Mouse (Mus musculus) thymus, adult 18-20 months (tissue): ENCODE results near the gene Ncoa3.

Source experiments
- DNase-seq, 2 experiments: peaks; one replicate each; pipeline ENCODE4 v3.0.0; 2022; ENCODE audit warnings: mixed read lengths in 2 of 2

Ncoa3 gene

DNA sequence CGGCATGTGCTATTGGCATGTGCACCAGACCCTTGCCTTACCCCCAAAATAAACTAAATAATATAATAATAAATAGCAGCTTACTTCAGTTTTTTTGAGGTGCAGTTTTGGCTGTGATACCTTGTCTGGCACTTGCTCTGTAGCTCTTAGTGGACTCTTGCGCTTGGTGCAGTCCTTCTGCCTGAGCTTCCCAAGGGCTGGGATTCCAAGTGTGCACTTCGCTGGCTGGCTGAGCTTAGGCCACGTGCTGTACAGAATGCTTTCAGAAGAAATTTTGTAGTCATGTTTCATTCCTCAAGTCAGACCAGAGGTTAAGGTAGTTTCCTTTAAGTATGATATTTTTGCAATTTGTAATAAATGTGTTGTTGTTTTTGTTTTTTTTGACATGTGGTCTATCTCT lies 47.2 kb downstream of the Ncoa3 start:
- DNase-seq: no peak

DNA sequence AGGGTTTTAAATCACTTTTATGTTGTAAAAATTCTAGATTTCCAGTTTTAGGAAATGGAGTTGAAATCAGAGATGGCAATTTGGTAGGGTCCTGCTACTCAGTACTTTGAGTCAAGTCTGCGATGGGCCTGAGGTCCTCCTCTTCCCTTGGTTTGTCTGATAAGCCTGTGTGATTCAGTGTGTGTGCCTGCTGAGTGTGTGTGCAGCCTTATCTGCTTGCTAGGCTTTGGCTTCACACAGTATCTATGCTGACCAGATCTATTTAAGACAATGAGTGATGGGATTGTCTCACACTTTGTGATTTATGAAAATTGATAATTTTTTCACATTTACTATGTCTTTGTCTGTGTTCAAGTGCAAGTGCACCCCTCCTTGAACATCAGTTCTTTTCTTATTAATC lies 50.1 kb downstream of the Ncoa3 start:
- DNase-seq: no peak

DNA sequence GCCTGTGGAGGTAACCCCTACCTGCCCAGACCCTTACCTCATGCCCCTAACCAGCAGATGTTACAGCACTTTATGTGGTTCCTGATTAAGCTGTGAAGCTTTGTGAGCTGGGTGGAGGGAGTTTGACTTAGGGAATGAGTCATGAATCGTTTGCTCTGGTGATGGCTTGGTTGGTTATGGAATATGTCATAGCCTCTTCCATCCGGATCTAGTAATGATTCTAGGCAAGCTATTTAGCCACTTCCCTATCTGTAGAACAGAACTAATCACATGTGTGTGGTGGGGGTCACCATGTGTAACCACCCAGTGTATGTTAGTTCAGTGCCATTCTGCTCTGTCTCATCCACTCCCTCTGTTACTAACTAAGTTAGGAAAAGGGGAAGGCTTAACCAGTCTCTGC lies 52.6 kb downstream of the Ncoa3 start:
- no peak for DNase-seq

DNA sequence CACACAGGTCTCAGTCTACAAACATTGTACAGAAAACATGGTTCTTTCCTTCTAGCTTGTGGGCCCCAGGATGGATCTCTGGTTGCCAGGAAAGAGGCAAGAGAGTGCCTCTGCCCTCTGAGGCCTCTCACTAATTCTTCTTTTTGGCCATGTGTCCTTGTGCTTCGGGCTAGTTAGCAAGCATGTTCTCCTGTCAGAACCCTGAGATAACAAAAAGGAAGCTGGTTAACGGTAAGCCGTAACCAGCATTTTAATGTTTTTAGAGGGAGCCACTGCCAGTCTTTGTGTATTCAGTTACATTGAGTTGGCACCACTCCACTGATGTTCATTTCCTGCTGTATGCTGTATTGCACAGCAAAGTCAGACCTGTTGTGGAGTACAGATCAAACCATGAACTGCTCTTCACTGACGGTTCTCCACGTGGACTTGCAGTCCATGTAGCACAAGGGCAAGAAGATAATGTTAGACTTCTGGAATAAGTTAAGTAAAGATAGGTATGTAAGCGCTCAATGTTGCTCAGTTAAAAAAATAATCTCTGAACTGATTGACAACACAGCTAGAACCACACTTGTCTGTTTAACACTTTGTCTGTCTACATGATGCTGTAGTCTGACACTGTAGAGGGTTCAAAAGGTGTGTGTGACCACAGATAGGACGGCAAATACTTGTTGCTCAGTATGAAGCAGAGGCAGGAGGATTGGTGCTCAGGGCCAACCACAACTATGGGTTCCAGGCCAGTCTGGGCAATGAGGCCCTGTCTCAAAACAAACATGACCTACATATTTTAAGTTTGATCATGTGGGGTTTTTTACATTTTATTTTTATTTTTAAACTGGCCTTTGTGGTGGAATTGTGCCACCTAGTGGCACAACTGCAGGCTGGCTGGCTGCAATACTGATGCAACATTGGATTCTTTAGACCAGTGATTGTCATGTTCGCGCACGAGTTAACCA lies 53.4 kb downstream of the Ncoa3 start:
- DNase-seq: no peak

DNA sequence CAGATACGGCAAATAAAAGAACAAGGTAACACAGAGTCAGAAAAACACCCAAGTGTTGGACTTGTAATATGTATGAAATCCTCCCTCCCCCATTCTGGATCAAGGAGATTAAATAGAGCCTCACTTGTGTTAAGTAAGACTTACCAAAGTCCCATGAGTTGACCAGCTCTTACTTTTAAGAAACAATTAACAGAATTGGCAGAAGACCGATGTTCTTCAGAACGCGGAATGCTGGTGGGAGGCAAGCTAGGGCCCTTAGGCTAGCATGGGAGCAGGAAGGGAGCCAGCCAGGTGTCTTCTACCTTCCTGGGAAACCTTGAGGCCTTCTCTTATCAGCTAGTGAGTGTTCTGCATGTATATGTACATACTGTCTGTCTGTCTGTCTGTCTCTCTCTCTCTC lies 55.5 kb downstream of the Ncoa3 start:
- DNase-seq: no peak

DNA sequence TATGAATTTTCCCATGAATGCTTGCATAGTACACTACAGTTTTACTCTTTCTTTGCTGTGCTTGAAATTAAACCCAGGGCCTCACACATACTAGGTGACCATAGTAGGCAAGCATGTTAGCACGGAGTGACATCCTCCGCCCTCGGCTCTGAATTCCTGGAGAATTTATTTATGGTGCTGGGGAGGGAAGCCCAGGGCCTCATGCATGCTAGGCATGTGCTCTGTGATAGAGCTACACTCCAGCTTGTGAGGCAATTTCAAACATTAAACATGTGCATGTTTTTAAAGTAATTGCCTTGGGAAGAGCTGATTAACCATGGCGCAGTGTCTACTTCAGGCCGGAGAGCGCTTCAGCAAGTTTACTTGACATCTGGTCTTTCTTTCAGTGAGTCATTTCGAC lies 56.4 kb downstream of the Ncoa3 start:
- DNase-seq: no peak

DNA sequence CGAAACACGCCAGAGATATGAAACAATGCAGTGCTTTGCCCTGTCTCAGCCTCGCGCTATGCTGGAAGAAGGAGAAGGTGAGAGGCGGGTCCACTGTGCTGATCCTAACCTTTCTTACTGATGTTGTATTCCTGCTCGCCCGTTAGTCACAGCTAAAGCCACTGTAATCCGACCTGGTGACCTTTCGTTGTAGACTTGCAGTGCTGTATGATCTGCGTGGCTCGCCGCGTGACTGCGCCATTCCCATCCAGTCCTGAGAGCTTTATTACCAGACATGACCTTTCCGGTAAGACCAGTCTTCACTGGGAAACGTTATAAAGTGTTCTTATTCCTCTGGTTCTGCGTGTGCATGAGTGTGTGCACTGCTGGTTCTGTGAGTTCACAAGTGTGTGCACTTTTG lies 59.0 kb downstream of the Ncoa3 start:
- DNase-seq: no peak

DNA sequence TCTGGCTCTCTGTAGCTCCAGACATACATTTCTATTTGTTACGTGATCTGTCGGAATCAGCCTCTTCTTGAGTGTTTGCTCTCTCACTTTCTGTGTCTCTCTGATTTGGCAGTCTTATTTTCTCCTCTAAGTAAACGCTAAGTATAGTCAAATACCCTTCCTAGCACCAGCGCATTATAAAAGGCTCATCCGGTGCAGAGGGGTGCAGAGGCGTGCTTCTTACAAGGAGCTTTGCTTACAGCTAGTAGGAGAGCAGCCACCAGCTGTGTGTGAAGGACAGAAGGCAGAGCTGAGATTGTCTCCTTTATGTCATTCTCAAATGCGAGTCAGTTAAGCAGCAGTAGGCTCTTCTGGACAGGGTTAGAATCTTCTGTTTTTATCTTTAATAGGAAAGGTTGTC lies 59.5 kb downstream of the Ncoa3 start:
- no peak for DNase-seq

DNA sequence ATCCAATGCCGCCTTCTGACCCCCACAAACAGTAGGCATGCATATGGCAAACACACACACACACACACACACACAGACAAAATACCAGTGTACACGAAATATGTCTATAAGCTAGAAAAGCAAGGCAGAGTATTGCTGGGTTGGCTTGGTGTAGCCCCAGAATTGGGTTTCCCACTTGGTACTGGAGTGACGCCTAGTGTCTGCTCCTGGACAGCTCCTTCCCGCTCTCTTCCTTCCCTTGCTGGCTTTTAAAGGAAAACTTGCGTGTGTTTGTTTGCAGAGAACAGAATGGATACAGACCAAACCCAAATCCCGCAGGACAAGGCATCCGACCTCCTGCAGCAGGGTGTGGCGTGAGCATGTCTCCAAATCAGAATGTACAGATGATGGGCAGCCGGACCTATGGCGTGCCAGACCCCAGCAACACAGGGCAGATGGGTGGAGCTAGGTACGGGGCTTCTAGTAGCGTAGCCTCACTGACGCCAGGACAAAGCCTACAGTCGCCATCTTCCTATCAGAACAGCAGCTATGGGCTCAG lies 61.6 kb downstream of the Ncoa3 start:
- no peak for DNase-seq

DNA sequence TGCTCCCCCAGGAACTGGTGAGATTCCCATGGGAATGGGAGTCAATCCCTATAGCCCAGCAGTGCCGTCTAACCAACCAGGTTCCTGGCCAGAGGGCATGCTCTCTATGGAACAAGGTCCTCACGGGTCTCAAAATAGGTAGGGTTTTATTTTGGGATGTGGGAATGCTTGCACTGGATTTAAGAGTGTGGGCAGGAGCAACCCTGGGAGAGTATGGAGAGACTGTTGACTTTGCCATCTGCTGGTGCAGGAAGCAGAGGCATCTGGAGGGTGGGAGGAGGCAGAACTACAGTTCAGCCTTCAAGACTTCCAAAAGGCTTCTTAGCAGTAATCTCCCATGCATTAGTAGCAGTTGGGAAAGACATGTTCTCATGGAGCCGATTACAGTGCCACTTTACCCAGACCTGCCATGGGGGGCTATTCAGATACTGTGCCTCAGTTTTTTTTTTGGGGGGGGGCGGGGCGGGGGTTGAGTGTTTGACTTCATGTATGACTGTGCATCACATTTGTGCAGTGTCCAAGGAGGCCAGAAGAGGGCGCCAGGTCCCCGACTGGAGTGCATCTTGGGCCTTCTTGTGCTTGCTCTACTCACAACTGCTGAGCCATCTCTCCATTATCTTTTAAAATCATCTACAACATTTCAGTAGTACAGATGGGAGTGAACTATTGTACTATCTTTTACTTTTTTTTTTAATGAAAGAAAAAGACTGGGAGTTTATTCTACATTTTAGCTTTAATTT lies 67.4 kb downstream of the Ncoa3 start:
- DNase-seq: no peak

DNA sequence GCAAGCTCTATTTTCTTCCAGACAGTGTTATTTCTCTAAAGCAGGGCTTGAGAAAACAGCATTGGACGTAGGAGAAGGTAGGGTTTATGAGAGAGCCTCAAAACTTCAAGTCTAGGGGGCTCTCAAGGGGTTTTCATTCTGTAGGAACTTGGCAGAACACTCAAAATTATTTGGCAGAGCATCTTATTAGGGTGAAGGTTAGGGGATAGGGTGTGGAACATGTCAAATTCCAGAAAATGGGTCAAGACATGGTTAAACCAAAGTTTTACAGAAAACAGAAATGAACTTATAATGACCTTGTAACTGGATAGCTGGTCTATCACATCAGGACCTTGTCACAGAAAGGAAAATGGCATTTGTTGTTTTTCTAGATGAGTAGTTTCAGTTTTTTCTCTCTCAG lies 69.6 kb downstream of the Ncoa3 start:
- no peak for DNase-seq

DNA sequence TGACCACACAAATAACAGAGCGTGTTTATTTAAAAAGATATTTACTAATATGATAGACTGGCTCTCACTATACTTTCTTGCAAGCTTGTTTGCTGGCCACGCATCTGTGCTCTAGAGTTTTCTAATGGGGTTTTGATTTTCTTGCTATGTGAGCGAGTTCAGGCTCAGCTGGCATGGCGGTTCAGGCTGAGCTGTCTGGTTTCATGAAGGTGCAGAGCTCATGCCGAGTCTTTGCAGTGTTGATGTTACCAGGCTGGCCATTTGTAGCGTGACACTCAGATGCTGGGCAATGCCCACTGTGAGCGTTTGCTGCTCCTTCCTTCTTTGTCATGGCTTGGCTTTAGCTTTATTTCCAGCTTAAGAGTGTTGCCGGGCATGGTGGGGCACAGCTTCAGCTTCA lies 70.0 kb downstream of the Ncoa3 start:
- no peak for DNase-seq

DNA sequence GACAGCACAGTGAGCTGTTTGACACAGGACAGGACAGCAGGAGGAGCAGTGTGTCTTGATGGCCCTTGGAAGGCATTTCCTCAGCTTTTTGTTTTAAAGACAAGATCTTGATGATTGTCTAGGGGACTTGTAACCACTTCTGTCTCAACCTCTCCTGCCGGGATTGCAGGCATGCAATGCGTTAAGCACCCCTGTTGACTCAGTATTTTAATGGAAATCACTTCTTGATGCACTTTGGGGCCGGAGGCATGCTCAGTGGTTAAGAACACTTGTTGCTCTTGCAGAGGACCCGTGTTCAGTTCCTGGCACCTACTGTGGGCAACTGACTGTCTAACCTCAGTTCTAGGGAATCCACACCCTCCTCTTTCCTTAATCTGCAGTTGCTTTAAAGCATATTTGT lies 74.0 kb downstream of the Ncoa3 start:
- no peak for DNase-seq

DNA sequence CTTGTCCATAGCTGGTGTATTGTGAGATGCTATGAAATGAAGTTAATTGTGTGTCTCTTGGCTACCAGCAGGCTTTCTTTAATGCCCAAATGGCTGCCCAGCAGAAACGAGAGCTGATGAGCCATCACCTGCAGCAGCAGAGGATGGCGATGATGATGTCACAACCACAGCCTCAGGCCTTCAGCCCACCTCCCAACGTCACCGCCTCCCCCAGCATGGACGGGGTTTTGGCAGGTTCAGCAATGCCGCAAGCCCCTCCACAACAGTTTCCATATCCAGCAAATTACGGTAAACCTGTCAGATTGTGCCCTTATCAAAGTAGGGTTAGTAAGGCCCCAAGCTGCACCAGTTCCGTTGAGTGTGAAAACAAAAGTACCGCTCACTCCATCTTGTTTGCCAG lies 75.8 kb downstream of the Ncoa3 start:
- DNase-seq: no peak

DNA sequence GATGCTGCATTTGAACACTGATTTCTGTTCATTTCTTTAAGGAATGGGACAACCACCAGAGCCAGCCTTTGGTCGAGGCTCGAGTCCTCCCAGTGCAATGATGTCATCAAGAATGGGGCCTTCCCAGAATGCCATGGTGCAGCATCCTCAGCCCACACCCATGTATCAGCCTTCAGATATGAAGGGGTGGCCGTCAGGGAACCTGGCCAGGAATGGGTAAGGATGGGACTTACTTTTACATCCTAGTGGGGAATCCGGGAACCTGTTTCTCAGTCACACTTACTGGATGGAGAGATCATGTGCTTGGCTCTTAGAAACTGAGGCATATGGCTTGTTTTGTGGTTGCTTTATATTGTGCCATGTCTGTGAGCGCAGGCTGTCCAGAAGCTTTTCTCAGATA lies 76.7 kb downstream of the Ncoa3 start:
- no peak for DNase-seq

DNA sequence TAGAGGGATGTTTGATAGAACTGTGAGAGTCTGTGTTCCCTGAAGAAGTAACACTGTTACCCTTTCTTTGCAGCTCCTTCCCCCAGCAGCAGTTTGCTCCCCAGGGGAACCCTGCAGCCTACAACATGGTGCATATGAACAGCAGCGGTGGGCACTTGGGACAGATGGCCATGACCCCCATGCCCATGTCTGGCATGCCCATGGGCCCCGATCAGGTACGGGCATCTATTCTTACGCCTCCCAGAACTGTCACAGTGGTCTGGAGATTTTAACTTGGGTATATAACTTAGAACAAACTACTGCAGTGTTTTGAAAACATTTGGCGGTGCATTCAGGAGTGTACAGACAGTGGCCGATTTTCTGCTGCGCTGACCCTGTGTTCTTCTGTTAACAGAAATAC lies 77.3 kb downstream of the Ncoa3 start:
- DNase-seq: no peak

DNA sequence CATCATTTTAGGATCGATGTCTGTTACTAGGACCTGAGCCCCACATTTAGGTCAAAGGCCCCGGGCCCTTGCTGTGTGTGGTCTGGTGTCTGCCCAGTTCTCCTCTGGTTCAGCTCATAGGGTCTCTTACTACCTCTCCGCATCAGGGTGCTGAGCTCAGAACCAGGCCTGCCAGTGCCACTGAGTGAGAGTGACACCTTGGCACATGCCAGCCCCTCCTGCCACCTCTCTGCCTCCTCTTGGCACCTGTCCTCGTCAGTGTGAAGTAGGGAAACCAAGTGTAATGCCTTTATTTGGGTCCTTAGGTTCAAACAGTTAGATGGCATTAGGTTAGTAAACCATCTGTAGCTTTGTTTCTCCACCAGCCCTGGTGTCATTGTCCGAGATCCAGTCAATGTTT lies 79.0 kb downstream of the Ncoa3 start:
- no peak for DNase-seq

DNA sequence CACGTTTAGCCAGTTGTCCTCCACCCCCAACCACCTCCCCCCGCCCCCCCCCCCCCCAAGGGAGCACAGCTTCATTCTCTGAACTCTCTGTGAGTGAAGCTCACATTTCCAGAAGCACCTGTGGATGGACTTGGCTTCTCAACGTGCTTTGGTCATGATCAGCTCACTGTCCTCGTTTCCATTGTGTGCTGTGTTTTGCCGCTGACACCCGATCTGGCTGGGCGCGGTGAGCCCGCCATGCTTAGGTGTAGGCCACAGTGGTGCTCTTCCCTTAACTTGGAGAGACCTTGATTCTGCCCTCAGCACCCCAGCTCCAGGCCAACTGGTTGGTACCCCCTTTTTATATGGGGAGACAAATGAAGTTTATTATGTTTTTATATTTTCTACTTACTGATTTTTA lies 79.5 kb downstream of the Ncoa3 start:
- DNase-seq: no peak

DNA sequence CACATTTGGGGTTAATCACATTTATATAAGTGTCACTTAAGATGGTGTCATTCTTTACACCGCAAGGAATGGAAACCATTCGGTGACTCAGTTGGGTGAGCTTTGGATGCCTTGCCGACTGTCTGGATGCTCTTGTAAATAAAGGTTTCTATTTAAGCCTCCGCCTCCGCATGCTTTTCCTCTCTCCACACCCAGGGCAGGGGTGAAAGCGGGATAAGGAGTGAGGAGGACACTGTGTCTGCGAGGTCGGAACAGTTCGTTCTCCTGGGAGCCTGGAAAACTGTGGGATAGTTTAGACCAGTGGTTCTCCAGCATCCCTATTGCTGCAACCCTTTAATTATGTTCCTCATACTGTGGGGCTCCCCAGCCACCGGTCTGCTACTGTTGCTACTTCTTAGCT lies 80.6 kb downstream of the Ncoa3 start:
- DNase-seq: no peak

DNA sequence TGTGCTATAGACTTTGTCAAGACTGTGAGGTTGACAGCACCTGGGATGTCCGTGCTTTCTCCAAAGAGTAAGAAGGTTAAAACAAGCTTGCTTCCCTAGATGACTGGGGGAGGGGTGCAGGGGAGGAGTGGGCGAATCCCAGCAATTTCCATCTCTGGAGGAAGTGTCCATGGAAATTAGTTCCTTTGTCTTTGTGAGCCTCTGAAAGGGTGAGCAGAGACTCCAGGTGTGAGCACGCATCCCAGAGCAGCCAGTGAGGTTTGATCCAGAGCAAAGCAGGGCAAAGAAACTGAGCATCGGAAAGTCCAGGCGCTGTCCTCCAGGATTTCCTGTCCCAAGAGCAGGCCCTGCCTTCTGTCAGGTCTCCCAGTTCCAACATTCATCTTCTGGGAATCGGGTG lies 81.9 kb downstream of the Ncoa3 start:
- DNase-seq: no peak

DNA sequence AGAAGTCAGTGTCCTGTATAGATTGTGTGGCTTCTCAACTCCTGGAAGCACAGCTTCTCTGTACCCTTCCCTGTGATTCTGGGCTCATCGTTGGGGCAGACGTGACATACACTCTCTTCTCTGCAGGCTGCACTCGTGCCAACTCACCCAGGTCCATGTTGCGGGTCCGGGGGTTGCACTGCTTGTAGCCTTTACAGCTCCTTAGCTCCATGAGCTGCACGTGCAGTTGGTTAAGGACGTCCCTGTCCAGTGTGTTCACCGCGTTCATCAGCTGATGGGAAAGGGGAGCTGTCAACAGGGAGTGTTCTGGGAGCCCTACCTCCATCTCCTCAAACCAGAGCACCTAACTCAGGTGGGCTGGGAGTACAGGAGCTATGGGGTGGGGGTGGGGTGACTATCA lies 84.9 kb downstream of the Ncoa3 start:
- no peak for DNase-seq

DNA sequence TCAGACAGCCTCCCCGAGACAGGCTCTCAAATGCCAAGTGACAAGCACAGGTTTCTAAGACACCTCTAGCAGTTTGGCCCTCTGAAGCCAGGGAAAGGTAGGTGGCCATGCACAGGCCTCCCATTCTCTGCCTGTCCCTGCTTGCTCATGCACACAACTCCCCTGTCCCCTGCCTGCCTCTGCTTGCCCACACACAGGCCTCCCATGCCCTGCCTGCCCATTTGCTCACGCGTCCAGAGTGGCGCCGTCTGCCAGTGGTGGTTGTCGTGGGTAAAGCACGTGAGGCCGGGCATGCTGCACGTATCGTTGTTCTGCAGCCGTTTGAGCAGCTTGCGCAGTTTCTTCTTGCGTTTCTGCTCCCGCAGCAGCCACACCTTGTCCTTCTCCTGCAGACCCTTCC lies 86.8 kb downstream of the Ncoa3 start:
- DNase-seq: no peak

DNA sequence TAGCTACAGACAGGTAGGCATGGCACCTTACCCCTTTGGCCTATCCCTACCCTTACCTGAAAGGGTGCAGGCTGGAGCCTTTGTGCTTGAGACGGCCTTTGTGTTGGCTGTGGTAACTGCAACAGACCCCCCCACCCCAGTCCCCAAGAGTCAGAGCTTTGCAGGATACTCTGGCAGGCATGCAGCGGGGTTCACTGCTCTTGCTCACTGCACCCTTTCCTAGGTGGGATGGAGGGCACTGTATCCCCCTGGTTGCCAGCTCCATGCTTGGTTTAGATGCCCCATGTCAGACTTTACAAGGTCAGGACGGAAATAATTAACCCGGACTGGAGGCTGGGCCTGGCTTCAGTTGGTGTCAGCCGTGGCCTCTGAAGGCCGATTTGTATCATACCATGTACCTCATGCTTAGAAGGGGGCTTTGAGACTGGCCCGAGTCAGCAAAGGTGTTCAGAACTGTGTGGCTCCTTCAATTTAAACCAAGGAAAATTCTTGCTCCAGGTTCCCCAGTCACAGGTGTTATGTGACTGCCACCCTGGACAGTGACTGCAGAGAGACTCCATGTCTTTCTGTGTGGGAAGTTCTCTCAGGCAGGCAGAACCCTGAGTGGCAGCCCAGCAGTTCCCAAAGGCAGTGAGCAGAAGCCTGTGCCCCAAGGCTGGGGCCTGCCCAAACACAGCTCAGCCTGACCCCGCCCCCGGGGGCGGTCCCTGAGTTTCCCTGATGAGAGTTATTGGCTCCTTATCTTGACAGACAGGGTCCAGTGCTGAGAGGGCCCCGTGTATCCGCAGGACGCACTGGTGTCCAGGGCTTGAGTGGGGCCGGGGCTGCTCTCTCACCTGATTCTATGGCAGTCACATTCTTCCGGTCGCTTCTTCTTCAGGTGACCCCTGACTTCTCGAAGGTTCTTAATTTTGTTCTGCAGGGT lies 87.8 kb downstream of the Ncoa3 start:
- DNase-seq: no peak
